Mouse (Mus musculus) heart, embryonic 12.5 days (tissue): ENCODE data around the gene Tigd4. TPM values are rescaled to one million over a fixed set of nuclear protein-coding genes. Genes with fewer than 3 reads are reported as not detected.

Source experiments
- ATAC-seq: fragments of 200-750 bp; cut with Nextera tagmentation; 2 replicates; pipeline ENCODE4 v1.8.0; 2017; ENCODE audit warnings: moderate TSS enrichment, moderate library complexity; ENCODE audit not compliant: insufficient number of reproducible peaks, low FRiP score
- H3K27ac ChIP-seq: fragments of 300-500 bp; sonication (generic); 2 replicates; pipeline ENCODE4 v1.5.1; 2016; ENCODE audit warnings: mild to moderate bottlenecking, moderate library complexity; ENCODE audit not compliant: poor library complexity, severe bottlenecking
- H3K27me3 ChIP-seq: fragments of 300-500 bp; sonication (generic); replicated peaks from 2 replicates; pipeline ENCODE4 v1.6.1; 2016; ENCODE audit warnings: mild to moderate bottlenecking, moderate library complexity
- H3K36me3 ChIP-seq: fragments of 300-500 bp; sonication (generic); 2 replicates; pipeline ENCODE4 v1.6.1; 2016; ENCODE audit warnings: mild to moderate bottlenecking, moderate library complexity
- H3K4me1 ChIP-seq: fragments of 300-500 bp; sonication (generic); replicated peaks from 2 replicates; pipeline ENCODE4 v1.6.1; 2016; ENCODE audit warnings: mild to moderate bottlenecking
- H3K4me2 ChIP-seq: fragments of 300-500 bp; sonication (generic); 2 replicates; pipeline ENCODE4 v1.6.1; 2016; ENCODE audit warnings: mild to moderate bottlenecking, moderate library complexity
- H3K4me3 ChIP-seq: fragments of 300-500 bp; sonication (generic); 2 replicates; pipeline ENCODE4 v1.5.1; 2016; ENCODE audit warnings: mild to moderate bottlenecking
- H3K9ac ChIP-seq: fragments of 300-500 bp; sonication (generic); 2 replicates; pipeline ENCODE4 v1.6.1; 2016; ENCODE audit warnings: mild to moderate bottlenecking, moderate library complexity
- H3K9me3 ChIP-seq: fragments of 300-500 bp; sonication (generic); replicated peaks from 2 replicates; pipeline ENCODE4 v1.6.1; 2016; ENCODE audit warnings: mild to moderate bottlenecking, moderate library complexity
- WGBS: fragments of 180-500 bp; shearing (Covaris S2); methylation state at CpG from one replicate; pipeline ENCODE4 v1.1.7; 2016; 5-methylcytosine and 5-hydroxymethylcytosine counted together
- polyA plus RNA-seq: library from polyadenylated mRNA; unstranded; fragments of >200 nt; fragmentation: Nextera tagmentation; extraction: Ambion mirVana; gene quantifications from 2 replicates; pipeline ENCODE4 v1.2.1, GENCODE M21; 2016

The Tigd4 gene
- polyA plus RNA-seq, 1 experiment from 2014 or later: not detected

GRCm38 (mm10) chr3:84582023-84582912 lies 11.1 kb upstream of the Tigd4 start, which contains the start of gene Arfip1:
Gene Arfip1, minus strand, starts transcription at chr3:84582625.
- Histone ChIP-seq H3K4me1 (peaks cover 44% of the 10 kb centered on the region), H3K4me3 (peak within 1 kb of the TSS; percentile 76), H3K9me3 (no peaks in the 10 kb centered on the region), H3K27me3 (no peaks in the 10 kb centered on the region), H3K36me3 (no peaks in the 10 kb centered on the region), H3K9ac (peak within 1 kb of the TSS; percentile 82), H3K27ac (peak within 1 kb of the TSS; percentile 93), H3K4me2 (peak within 1 kb of the TSS; percentile 83)
- WGBS: under 1% methylated on average over 69 of the region's 70 CpGs
- peak; percentile 98 for ATAC-seq

GRCm38 (mm10) chr3:84582913-84583276 lies 10.5 kb upstream of the Tigd4 start:
- Histone ChIP-seq H3K27ac (peak overlapping the region; percentile 93), H3K4me2 (peak overlapping the region; percentile 83), H3K27me3 (no peaks in the 10 kb centered on the region), H3K36me3 (no peaks in the 10 kb centered on the region), H3K4me3 (peak overlapping the region; percentile 76), H3K9me3 (no peaks in the 10 kb centered on the region), H3K9ac (peak overlapping the region; percentile 82), H3K4me1 (peaks cover 45% of the 10 kb centered on the region)
- WGBS: under 1% methylated on average over 27 of the region's 27 CpGs
- no peak; the same call in 1 of the 2 replicates for ATAC-seq

GRCm38 (mm10) chr3:84586736-84587135 lies 6.6 kb upstream of the Tigd4 start:
- H3K27ac ChIP-seq: peak overlapping the region; percentile 88
- H3K4me2 ChIP-seq: 0 out of 2 replicates have a peak overlapping the region, but pooled peaks have one; percentile 1
- H3K36me3 ChIP-seq: no peaks in the 10 kb centered on the region
- H3K9me3 ChIP-seq: no peaks in the 10 kb centered on the region
- no peaks in the 10 kb centered on the region for H3K27me3 ChIP-seq
- no peak overlapping the region for H3K9ac ChIP-seq
- no peak overlapping the region for H3K4me3 ChIP-seq
- no peak for ATAC-seq
- peaks cover 31% of the 10 kb centered on the region for H3K4me1 ChIP-seq
- WGBS: 14% methylated on average over 5 of the region's 5 CpGs

GRCm38 (mm10) chr3:84594894-84595676 lies 1.7 kb downstream of the Tigd4 start:
- H3K4me3 ChIP-seq: peak overlapping the region; percentile 37
- no peaks in the 10 kb centered on the region for H3K9me3 ChIP-seq
- no peaks in the 10 kb centered on the region for H3K36me3 ChIP-seq
- H3K27me3 ChIP-seq: peaks cover 4% of the 10 kb centered on the region; the same call in 1 of the 2 replicates
- H3K4me2 ChIP-seq: peak overlapping the region; percentile 64
- no peak for ATAC-seq
- no peak overlapping the region for H3K27ac ChIP-seq
- peaks cover 3% of the 10 kb centered on the region; the same call in 1 of the 2 replicates for H3K4me1 ChIP-seq
- H3K9ac ChIP-seq: peak overlapping the region; percentile 42; the same call in 1 of the 2 replicates
- WGBS: 8% methylated on average over 23 of the region's 23 CpGs

- Histone ChIP-seq H3K9me3 (no peaks in the 10 kb centered on the region), H3K4me3 (peak overlapping the region; percentile 37; the same call in 1 of the 2 replicates), H3K27me3 (peaks cover 4% of the 10 kb centered on the region; the same call in 1 of the 2 replicates), H3K36me3 (no peaks in the 10 kb centered on the region), H3K4me1 (peaks cover 3% of the 10 kb centered on the region; the same call in 1 of the 2 replicates), H3K27ac (no peak overlapping the region), H3K9ac (no peak overlapping the region), H3K4me2 (peak overlapping the region; percentile 64)
- ATAC-seq: no peak
- 41% methylated on average over 5 of the region's 5 CpGs for WGBS
Observed at GRCm38 (mm10) chr3:84595677-84596234, 2.4 kb downstream of the Tigd4 start.

GRCm38 (mm10) chr3:84597996-84598734 lies 4.8 kb downstream of the Tigd4 start:
- no peaks in the 10 kb centered on the region for H3K36me3 ChIP-seq
- WGBS: 74% methylated on average over 6 of the region's 6 CpGs
- H3K9ac ChIP-seq: no peak overlapping the region
- H3K9me3 ChIP-seq: no peaks in the 10 kb centered on the region
- H3K27ac ChIP-seq: no peak overlapping the region
- H3K4me2 ChIP-seq: no peak overlapping the region
- no peak for ATAC-seq
- peaks cover under 1% of the 10 kb centered on the region; the same call in 1 of the 2 replicates for H3K4me1 ChIP-seq
- H3K27me3 ChIP-seq: peaks cover 4% of the 10 kb centered on the region; the same call in 1 of the 2 replicates
- H3K4me3 ChIP-seq: no peak overlapping the region

- Histone ChIP-seq H3K27me3 (peaks cover 4% of the 10 kb centered on the region; the same call in 1 of the 2 replicates), H3K4me1 (peaks cover 6% of the 10 kb centered on the region; the same call in 1 of the 2 replicates), H3K9me3 (no peaks in the 10 kb centered on the region), H3K36me3 (no peaks in the 10 kb centered on the region), H3K27ac (no peak overlapping the region), H3K4me3 (no peak overlapping the region), H3K4me2 (no peak overlapping the region), H3K9ac (no peak overlapping the region)
- WGBS: 77% methylated on average over 6 of the region's 6 CpGs
- ATAC-seq: no peak
Observed at GRCm38 (mm10) chr3:84598756-84599155, 5.4 kb downstream of the Tigd4 start.

GRCm38 (mm10) chr3:84601870-84602495 lies 8.6 kb downstream of the Tigd4 start:
- ATAC-seq: no peak
- no peak overlapping the region for H3K9ac ChIP-seq
- H3K9me3 ChIP-seq: no peaks in the 10 kb centered on the region; the same call in 1 of the 2 replicates
- H3K27ac ChIP-seq: no peak overlapping the region
- H3K4me1 ChIP-seq: 0 out of 2 replicates have a peak, but pooled peaks cover 6% of the 10 kb centered on the region
- H3K36me3 ChIP-seq: no peaks in the 10 kb centered on the region
- WGBS: 83% methylated on average over 9 of the region's 9 CpGs
- H3K4me3 ChIP-seq: no peak overlapping the region
- 0 out of 2 replicates have a peak, but pooled peaks cover 4% of the 10 kb centered on the region for H3K27me3 ChIP-seq
- H3K4me2 ChIP-seq: no peak overlapping the region

- Histone ChIP-seq H3K27me3 (no peaks in the 10 kb centered on the region), H3K9me3 (no peaks in the 10 kb centered on the region; the same call in 1 of the 2 replicates), H3K4me3 (no peak overlapping the region), H3K4me2 (no peak overlapping the region), H3K36me3 (no peaks in the 10 kb centered on the region), H3K9ac (no peak overlapping the region), H3K4me1 (0 out of 2 replicates have a peak, but pooled peaks cover 6% of the 10 kb centered on the region), H3K27ac (no peak overlapping the region)
- WGBS: 82% methylated on average over 2 of the region's 2 CpGs
- ATAC-seq: no peak
Observed at GRCm38 (mm10) chr3:84602759-84603158, 9.4 kb downstream of the Tigd4 start.

GRCm38 (mm10) chr3:84603212-84603611 lies 9.8 kb downstream of the Tigd4 start:
- ATAC-seq: no peak

More at GRCm38 (mm10) chr3:84603212-84603611, 9.8 kb downstream of the Tigd4 start:
- Histone ChIP-seq H3K27me3 (no peaks in the 10 kb centered on the region), H3K4me1 (0 out of 2 replicates have a peak, but pooled peaks cover 6% of the 10 kb centered on the region), H3K4me3 (no peak overlapping the region), H3K36me3 (no peaks in the 10 kb centered on the region), H3K27ac (no peak overlapping the region), H3K9me3 (no peaks in the 10 kb centered on the region; the same call in 1 of the 2 replicates), H3K9ac (no peak overlapping the region), H3K4me2 (no peak overlapping the region)
- 43% methylated on average over 9 of the region's 9 CpGs for WGBS
